Comparison of ENCODE assay signal across 15 mouse cellular contexts in genomic region chr5:132436473-132436872, GRCm38 (mm10).
"Had no signal": no experiment of that assay in that cellular context is flagged by ENCODE, and none has a peak within 500 bp of the region (broad histone marks: within the 10 kb centered on the region; RNA-seq: fewer than 3 reads in every experiment).

No protein-coding gene starts in this region.

- H3K4me3 ChIP-seq: heart, embryonic 10.5 days; heart, embryonic 12.5 days; hindbrain, embryonic 13.5 days; hindbrain, embryonic 15.5 days; limb, embryonic 13.5 days; limb, embryonic 15.5 days; liver, embryonic 12.5 days had no signal

- ATAC-seq: forebrain, postnatal 0 days; hindbrain, postnatal 0 days; liver, embryonic 12.5 days had no signal

- H3K27ac ChIP-seq: heart, embryonic 10.5 days; hindbrain, embryonic 13.5 days; hindbrain, embryonic 15.5 days; hindbrain, postnatal 0 days; kidney, postnatal 0 days; limb, embryonic 13.5 days; limb, embryonic 15.5 days; liver, embryonic 12.5 days had no signal

- H3K4me2 ChIP-seq: heart, embryonic 12.5 days; hindbrain, embryonic 13.5 days; hindbrain, embryonic 15.5 days; limb, embryonic 13.5 days; limb, embryonic 15.5 days; liver, embryonic 12.5 days had no signal

- DNase-seq: forebrain, postnatal 0 days; gastrocnemius, postnatal 36 days; kidney, adult 18-20 months; layer of hippocampus, adult 9-11 months; layer of hippocampus, postnatal 36 days; left cerebral cortex, postnatal 4 days had no signal

- H3K27me3 ChIP-seq: heart, embryonic 12.5 days; hindbrain, embryonic 13.5 days; hindbrain, embryonic 15.5 days; limb, embryonic 13.5 days; limb, embryonic 15.5 days; liver, embryonic 12.5 days had no signal

- H3K9me3 ChIP-seq: heart, embryonic 10.5 days; heart, embryonic 12.5 days; hindbrain, embryonic 13.5 days; hindbrain, embryonic 15.5 days; limb, embryonic 13.5 days; limb, embryonic 15.5 days; liver, embryonic 12.5 days had no signal

- H3K9ac ChIP-seq: forebrain, postnatal 0 days; heart, embryonic 12.5 days; hindbrain, embryonic 13.5 days; hindbrain, embryonic 15.5 days; limb, embryonic 13.5 days; limb, embryonic 15.5 days; liver, embryonic 12.5 days had no signal

- H3K36me3 ChIP-seq: heart, embryonic 10.5 days; heart, embryonic 12.5 days; hindbrain, embryonic 13.5 days; hindbrain, embryonic 15.5 days; limb, embryonic 13.5 days; limb, embryonic 15.5 days; liver, embryonic 12.5 days had no signal
